Mouse (Mus musculus) yolk sac, embryonic 10.5 days (tissue): ENCODE measurements around the gene Lep.

Experiments
- DNase-seq: peaks from one replicate; pipeline ENCODE4 v3.0.0-alpha.2; 2017; ENCODE audit warnings: low spot score

Gene Lep

DNA sequence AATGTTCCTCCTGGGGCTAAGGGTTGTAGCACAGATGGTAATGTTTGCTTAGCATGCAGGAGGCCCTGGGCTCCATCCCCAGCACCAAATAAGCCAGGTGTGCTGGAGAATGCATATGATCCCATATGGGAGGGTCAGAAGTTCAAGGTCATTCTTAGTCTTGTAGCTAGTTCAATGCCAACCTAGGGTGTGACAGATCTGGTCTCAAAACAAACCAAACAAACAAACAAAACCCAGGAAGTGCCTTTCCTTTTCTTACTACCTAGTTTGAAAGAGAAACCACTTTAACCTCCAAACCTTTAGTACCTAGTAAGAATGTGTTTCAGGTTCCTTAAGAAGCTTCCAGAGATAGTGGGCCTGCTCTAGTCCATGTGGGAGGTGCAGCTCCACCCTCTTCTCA lies 58.2 kb downstream of the Lep start:
- DNase-seq: no peak

GRCm38 (mm10) chr6:29118963-29119362 lies 58.9 kb downstream of the Lep start:
- DNase-seq: no peak

DNA sequence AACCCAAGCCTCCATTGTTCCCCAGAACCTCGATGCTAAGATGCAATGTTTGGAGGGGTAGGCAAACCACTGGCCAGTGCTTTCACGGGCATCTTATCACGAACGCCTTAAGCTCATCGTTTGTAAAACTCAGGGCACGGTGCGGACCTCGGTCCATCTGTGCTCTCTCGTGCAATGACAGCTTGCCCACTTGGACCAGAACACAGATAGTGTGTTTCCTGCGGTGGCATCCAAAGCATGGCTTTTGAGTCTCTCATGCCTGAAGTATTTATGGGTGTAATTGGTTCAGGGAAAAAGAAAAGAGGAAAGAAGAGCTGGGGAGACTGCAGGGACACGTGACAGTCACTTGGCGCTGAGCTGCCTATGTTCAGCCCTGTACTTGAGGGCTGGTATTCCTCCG lies 60.0 kb downstream of the Lep start:
- DNase-seq: no peak
